Mouse (Mus musculus): ENCODE data around the gene Tmem135. TPM values are rescaled to one million over a fixed set of nuclear protein-coding genes. Genes with fewer than 3 reads are reported as not detected.
A peak's percentile ranks its signal among the peaks of the same experiment; 100 is the strongest.

Tmem135 gene
- total RNA-seq (2021) = 10 to 100 TPM; 55.6 to 60.5 TPM

DNA sequence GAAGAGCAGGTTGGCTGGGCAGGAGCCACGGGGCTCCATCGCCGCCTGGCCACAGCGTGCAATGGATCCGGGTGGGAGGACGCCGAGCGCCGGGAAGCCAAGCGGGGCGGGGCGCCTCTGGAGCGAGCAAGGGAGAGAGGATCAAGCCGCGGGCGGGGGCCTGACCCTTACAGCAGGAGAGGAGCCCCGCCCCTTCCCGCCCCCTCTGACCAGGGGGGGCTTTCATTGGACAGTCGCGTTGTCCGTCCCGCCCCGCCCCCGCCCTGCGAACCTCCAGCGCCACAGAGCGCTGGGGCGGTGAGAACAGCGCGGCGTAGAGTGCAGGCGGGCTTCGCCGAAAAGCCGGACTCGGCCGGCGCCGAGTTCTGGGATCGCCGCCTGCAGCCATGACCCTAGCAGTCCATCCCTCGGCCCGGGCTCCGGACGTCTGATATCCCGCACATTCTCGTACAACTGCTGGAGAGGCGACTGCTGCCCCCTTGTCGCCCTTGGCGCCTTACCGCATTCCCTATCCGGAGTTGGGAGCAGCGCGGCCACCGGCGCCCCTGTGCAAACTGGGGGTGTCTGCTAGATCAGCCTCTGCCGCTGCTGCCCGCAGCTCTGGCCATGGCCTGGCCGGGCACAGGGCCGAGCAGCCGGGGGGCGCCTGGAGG lies at the start of gene Tmem135, which contains the start of gene Fzd4:
TSS of gene Tmem135 (minus strand) at position 142 of the 653 bp plus-strand sequence.
TSS of gene Fzd4 (plus strand) at position 275 of the 653 bp plus-strand sequence.
- peak; percentile 82 to 97 for DNase-seq (ENCODE audit: extremely low spot score in 1 of 2, low spot score in 2 of 2)
- intact Hi-C loops (cut with DNase I) = no loop called here

DNA sequence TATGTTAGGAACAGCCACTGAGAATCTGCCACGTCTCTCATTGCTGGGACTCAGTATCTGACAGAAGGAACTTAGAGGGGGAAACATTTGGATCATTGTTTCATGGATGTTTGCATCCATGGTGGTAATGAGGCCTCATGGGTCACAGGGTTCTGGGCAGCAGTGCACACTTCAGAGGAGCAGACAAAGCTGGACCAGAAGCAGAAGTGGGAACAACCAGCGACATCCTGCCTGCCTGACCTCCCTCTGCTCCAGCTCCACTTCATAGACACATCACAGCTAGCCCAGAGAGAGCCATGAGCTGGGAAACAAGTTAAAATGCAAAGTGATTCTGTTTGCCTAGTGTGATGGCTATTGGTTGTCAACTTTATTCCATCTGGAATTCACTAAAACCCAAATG lies 46.3 kb upstream of the Tmem135 start:
- no peak for DNase-seq (ENCODE audit: extremely low spot score in 1 of 2, low spot score in 2 of 2)
- intact Hi-C loops (cut with DNase I) = no loop called here

DNA sequence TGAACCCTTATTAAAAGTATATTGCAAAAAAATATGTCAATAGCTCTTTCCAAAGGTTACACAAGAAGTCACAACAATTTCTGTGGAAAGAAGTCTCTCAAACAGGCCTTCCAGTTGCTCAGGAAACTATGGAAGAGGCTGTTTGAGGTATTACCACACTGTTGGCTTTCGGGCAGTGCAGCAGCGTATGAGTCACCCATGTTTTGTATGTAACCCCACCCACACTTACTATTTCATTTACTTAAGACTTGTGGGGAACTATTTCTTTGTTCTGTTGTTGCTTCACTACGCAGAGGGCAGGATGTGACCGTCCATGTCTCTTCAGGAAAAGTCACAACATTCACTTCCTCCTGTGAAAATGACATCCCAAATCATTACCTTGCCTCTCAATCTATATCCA lies 41.1 kb upstream of the Tmem135 start:
- intact Hi-C loops (cut with DNase I) = no loop called here

DNA sequence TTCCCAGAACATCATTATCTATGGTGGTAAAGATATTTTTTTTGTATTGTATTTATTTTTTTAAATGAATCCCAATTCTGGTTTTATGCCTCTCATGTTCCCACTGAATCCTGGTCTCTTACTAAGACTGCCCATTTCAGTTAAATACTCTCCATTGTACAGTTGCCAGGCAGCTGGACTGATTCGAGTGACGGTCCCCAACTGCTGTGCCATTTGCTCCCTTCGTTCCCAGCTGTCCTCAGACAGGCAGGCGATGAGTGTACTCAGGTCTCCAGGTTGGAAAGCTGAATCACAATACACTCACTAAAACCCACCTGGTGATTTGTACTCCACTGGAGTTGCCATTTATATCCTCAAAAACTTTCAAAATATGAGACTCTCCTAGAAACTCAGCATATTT lies 38.2 kb upstream of the Tmem135 start:
- intact Hi-C loops (cut with DNase I) = no loop called here
- DNase-seq (ENCODE audit: extremely low spot score in 1 of 2, low spot score in 2 of 2) = no peak

More for the DNA sequence above, 41.1 kb upstream of the Tmem135 start:
- DNase-seq (ENCODE audit: extremely low spot score in 1 of 2, low spot score in 2 of 2) = no peak

DNA sequence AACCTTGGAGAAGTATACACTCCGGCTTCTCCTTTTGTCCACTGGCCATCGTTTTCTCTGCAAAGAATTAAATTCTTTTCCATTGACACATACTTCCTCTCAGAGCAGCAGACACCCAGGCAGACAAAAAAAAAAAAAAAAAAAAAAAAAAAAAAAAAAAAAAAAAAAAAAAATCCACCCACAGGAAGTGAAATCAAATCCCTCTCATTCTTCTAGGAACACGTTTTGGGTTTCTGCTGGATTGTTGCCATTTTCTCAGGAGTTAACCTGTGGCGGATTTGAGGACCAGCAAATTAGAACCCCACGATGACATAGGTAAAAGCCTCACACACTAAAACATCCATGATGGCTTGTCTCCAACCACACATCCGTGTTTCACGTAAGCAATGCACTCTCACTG lies 37.3 kb upstream of the Tmem135 start:
- intact Hi-C loops (cut with DNase I) = no loop called here
- no peak for DNase-seq (ENCODE audit: extremely low spot score in 1 of 2, low spot score in 2 of 2)

DNA sequence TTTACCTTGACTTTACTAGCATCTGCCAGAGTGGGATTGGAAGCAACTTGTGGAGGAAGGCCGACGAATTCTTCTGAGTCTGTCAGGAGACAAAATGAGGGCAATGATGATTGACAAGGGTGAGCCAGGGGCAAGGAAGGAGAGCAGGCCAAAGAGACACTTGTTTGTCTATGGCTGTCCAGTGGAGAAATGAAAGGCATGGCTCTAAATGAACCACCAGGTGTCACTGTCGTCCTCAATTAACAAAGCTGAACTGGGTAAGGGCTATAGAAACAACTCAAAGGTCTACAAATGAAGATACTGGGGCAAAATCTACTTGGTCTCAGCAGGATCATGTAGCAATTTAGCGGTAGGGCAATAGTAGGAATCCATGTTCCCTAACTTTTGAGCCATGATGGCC lies 33.6 kb upstream of the Tmem135 start:
- intact Hi-C loops (cut with DNase I) = no loop called here

DNA sequence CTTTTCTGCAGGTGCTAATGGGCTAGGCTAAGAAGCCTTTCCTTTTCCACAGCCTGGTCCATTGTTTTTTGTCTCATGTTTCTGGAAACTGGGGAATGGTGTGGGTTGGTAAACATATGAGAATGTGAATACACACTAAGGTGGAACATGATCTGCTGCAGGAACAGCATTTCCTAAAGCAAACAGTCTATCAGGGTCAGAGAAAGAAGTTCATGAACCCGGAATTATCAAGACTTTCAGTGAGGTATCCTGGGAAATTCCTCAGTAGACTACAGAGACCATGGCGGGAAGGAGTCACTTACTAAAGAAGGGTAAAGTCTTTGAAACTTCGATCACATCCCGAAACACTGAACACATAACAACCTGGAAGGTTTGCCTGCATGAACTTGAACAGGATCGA lies 32.4 kb upstream of the Tmem135 start:
- no peak for DNase-seq (ENCODE audit: extremely low spot score in 1 of 2, low spot score in 2 of 2)
- intact Hi-C loops (cut with DNase I) = no loop called here

More for the DNA sequence above, 33.6 kb upstream of the Tmem135 start:
- DNase-seq (ENCODE audit: extremely low spot score in 1 of 2, low spot score in 2 of 2) = peak; percentile 31 to 33

DNA sequence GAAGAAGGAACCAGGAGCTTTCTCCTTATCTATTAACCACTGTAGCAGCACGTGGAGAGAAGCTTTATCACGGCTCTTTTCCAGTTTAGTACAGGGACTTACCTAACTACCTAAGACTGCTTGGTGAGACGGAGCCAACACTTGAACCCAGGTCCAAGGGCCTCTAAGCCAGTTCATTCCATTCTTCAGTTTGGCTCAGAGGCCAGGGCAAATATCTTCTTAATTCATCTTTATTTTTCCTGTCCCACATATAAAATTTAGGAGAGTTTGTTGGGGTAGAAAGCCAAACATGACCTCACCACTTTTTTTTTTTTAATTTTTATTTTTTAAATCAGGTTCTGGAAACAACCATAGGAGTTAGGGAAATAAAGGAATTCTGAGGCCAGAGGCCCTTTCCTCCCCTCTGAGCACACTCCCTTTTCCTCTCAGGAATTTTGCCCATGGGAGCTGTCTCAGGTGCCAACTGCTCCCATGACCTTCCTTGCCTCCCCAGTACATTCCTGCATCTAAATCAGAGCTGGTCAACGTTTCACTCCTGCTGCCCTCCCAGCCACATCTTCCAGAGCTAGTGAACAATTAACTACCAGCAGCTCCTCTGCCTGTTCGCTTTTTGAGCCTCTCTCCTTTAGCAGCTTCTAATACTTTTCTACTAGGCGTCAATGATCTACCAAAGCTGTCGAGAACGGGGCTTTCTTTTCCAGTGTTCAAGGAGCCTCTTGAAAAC lies 30.0 kb upstream of the Tmem135 start:
- intact Hi-C loops (cut with DNase I) = no loop called here
- no peak for DNase-seq (ENCODE audit: extremely low spot score in 1 of 2, low spot score in 2 of 2)

DNA sequence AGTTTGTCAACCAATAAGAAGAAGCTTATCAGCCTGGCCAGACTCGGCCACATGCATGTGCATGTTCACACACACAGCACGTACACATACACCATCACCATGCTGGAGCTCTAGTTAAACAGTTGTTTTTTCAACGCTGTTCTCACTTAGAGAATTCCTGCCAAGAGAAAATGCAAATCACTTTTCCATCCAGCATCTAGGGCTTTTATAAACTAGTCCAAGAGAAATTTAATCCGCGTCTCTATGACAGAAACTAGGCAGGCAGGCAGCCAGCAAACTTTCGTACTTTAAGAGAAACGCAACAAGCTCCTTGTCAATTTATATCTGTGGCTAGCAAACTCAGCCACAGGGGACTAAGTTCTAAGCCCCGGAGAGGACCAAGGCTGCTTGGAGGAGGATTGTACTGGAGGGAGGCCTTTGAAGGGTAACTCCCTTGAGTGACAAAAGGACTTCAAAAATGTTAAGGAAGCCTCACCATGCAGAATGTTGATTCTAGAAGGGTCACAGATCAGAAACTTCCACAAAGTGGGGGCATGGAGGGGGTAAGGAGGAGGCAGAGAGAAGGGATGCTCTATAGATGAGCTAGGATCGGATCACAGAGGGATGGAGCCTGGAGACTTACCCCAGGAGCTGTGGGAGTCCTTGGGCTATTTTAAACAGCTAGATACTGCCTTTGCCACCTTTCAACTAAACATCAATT lies 29.3 kb upstream of the Tmem135 start:
- DNase-seq (ENCODE audit: extremely low spot score in 1 of 2, low spot score in 2 of 2) = peak; percentile 45 to 79

DNA sequence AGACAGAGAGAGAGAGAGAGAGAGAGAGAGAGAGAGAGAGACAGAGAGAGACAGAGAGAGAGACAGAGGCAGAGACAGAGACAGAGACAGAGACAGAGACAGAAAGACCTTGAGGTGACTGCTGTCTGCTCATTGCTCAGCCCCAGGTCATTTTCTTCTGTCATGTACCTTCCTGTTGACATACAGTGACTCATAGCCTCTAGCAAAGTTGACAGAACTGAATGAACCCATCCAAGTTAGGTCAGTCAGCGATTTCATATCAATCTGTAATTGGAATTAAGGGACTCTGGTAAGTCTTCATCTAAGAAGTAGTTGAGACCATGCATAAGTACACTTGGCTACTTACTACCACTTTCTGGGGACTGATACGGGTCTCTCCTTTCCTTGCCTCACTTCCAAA lies 27.2 kb upstream of the Tmem135 start:
- intact Hi-C loops (cut with DNase I) = no loop called here

More for the DNA sequence above, 29.3 kb upstream of the Tmem135 start:
- intact Hi-C loops (cut with DNase I) = no loop called here

DNA sequence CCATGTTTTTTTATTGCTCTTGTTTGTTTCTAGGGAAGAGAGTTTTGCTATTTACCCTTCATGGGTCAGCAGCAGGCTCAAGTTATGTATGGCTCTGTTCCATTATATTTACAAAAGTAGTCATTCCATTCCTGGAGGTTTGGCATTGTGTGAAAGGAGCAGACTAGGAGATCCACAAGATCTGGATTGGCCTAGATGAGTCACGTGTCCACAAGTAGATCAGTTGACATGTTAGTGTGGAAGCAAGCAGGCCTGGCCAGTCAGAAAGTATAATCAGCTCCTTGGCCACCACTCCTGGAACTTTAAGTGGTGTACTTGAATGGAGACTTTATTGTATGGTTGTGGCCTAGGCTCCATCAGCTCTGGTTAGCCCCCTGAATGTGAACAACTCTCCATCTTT lies 25.3 kb upstream of the Tmem135 start:
- intact Hi-C loops (cut with DNase I) = no loop called here
- DNase-seq (ENCODE audit: extremely low spot score in 1 of 2, low spot score in 2 of 2) = no peak

More for the DNA sequence above, 27.2 kb upstream of the Tmem135 start:
- no peak for DNase-seq (ENCODE audit: extremely low spot score in 1 of 2, low spot score in 2 of 2)

DNA sequence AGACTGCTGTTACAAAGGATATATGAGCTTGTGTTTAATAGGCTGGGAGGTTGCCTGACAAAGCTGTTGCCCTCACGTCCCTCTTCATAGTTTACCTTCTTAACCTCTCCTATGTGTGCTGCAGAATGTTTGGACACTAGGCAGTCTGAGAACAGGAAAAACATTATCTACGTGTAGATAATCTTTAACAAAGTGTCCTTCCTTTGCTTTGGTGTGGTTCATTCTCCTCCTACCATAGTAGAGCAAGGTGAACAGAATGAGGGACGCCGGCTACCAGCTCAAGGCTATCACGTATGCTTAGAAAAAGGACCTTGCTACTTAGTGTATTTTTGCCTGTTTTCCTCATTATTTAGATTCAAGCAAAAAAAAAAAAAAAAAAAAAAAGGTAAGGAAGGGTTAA lies 24.8 kb upstream of the Tmem135 start:
- no peak for DNase-seq (ENCODE audit: extremely low spot score in 1 of 2, low spot score in 2 of 2)
- intact Hi-C loops (cut with DNase I) = no loop called here

DNA sequence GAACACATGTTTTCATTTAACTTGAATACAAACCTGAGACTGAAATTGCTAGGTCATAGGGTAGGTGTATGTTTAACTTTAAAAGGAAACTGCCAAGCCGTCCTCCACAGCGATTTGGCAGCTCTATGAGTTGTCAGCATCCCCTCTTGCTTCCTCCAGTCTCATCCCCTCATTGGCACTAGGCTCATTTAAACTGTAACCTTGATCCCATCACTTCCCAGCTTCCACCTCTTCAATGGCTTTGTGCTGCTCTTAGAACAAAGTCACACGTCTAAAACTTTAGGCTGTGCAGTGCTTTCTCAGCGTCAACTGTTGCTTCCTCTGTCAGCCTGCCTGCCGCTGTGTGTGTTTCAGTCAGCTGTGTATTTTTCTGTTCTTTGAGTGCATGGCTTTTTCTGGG lies 23.1 kb upstream of the Tmem135 start:
- intact Hi-C loops (cut with DNase I) = no loop called here
- no peak for DNase-seq (ENCODE audit: extremely low spot score in 1 of 2, low spot score in 2 of 2)

DNA sequence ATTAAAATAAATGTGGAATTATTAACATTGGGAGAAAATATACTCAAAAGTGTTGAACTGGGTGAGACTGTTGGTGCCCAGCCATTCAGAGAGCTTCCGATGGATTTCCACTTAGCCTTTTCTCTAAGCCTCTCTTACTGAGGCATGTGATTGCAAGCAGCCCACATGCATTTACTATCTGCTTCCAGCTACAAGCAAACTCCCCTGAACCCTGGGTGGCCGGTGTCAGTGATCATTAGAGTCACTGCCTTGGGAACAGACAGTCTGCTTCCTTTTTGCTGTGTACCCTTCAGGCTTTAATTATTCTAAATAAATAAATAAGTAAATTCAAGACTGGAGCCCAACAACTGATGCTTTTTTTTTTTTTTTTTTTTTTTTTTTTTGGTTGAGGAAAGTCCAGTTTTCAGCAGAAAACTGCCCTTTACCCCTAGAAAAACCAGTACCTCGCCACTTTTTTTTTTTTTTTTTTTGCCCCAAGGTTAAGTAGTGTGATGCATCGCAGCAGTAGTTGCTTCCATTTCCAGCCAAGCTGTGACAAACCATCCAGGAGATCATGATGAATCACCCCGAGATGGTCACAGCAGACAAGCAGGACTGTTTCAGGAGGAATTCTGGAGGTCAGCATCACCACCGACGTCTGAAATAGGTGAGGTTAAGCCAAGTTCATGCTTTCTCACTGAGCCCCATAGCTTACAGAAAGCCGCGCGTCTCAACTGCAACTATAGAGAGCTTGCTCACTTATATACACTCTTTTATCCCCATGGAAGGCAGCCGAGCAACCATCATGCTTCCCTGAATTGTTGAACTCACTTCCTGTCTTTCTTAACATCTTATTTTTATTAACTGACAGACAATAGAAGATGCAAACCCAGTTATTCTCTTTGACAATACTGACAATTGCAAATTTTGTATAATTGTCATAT lies 22.0 kb upstream of the Tmem135 start:
- DNase-seq (ENCODE audit: extremely low spot score in 1 of 2, low spot score in 2 of 2) = no peak
- intact Hi-C loops (cut with DNase I) = no loop called here

DNA sequence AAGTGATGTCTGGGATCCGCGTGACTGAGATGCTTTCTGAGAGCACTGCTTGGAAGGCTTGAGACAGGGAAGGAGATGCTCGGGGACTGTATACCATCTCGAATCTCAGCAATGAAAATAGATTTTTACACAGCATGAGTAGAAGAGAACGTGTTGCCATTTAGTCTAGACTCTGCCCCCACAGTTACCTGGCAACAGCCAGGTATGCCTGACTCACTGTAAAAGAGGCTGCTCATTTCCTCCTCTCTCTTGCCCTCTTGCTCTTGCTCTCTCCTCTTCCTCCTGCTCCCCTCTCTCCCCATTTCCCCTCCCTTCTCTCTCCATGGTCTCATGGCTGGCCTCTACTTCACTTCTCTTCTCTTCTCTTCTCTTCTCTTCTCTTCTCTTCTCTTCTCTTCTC lies 20.6 kb upstream of the Tmem135 start:
- intact Hi-C loops (cut with DNase I) = no loop called here

DNA sequence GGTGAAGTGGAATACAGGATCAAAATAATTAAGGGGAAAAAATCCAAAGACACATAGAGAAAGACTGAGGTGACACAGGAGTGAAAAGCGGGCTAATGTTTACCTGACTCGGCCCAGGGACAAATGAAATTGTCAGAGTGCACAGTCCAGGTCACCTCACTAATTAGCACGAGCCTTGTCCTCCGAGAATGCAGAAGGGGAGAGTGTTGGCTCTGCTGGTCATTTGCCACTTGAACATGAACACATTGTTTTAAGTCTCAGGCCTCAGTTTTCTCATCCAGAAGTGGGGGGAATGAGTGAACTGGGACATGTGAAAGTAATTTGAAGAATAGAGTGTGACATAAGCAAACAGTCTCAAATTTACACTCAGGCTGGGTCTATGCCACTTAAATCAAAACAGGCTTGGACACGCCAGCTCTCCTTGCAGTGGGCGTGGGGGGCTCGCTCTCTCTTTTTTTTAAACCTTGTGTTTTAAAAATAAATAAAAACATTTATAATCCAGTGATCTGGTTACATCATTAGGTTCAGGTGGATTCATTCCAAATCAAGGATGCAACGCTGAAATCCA lies 19.8 kb upstream of the Tmem135 start:
- intact Hi-C loops (cut with DNase I) = no loop called here
- no peak for DNase-seq (ENCODE audit: extremely low spot score in 1 of 2, low spot score in 2 of 2)

More for the DNA sequence above, 20.6 kb upstream of the Tmem135 start:
- DNase-seq (ENCODE audit: extremely low spot score in 1 of 2, low spot score in 2 of 2) = no peak

DNA sequence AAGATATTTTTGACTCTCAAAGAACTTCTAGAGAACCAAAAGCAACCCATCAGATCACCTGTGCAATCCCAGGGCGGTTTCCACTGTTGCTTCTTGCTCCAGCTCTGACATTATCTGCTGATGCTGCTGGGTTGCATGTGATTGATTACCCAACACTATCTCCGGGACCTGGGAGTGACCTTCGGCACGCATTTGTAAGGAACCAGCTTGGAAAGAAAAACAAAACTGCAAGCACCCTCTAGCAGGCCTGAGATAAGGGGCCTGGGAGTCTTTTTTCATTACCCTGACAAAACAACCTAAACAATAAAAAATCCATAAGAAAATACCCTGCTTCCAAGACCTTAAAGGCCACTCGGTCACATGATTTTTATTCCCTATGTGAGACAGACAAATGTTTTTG lies 19.2 kb upstream of the Tmem135 start:
- no peak for DNase-seq (ENCODE audit: extremely low spot score in 1 of 2, low spot score in 2 of 2)
- intact Hi-C loops (cut with DNase I) = no loop called here

DNA sequence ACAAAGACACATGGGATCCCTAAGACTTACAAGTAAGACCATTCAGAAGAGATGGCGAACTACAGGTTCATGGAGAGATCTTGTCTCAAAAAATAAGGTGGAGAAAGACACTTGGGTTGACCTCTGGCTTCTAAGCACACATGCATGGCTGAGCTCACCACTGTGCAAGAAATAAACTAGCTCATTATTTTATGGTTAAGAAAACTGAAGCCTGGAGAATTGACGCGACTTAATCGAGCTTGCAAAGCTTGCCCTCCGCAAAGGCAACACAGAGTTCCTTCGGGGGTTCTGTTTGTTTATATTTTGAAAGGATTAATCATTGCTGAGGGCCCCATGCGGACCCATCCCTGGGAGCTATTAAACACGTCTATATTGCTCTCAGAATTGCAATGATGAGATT lies 18.6 kb upstream of the Tmem135 start:
- intact Hi-C loops (cut with DNase I) = no loop called here

DNA sequence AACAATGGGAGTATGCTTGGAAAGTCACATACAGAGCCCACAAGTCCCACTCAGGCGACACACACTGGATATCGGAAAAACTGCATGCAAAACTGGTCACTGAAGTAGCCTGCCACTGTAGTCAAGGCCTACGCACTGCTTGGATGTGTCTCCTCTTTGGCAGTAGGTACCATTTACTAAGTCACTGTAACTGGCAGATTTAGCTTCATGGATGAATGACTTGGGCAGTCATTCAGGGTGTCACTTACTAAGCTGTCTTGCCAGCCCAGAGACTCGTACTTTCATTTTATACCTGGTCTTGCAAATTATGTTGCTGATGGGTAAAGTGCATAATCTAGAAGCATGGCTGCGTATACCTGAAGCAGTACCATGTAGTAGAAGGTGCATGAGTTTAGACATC lies 17.3 kb upstream of the Tmem135 start:
- DNase-seq (ENCODE audit: extremely low spot score in 1 of 2, low spot score in 2 of 2) = no peak
- intact Hi-C loops (cut with DNase I) = no loop called here

More for the DNA sequence above, 18.6 kb upstream of the Tmem135 start:
- DNase-seq (ENCODE audit: extremely low spot score in 1 of 2, low spot score in 2 of 2) = no peak

Measured in left cerebral cortex, postnatal 10 days (tissue).